20 mouse cellular contexts compared by ENCODE assay signal in genomic region chr3:14968345-14968744, GRCm38 (mm10).
"Had no signal": no experiment of that assay in that cellular context is flagged by ENCODE, and none has a peak within 500 bp of the region (broad histone marks: within the 10 kb centered on the region; RNA-seq: fewer than 3 reads in every experiment).

No protein-coding gene starts in this region.

- H3K4me1 ChIP-seq: limb, embryonic 10.5 days had no signal

- DNase-seq: kidney, adult 11 months; kidney, adult 8-10 months; kidney, postnatal 14 days; kidney, postnatal 4 days; liver; lung, adult 18-20 months; lung, postnatal 10 days; lung, postnatal 36 days; midbrain, embryonic 14.5 days; right cerebral cortex, adult 18-20 months; right cerebral cortex, postnatal 14 days; right cerebral cortex, postnatal 4 days; thymus, adult 2 months; thymus, postnatal 25 days had no signal

- ATAC-seq: liver, embryonic 12.5 days had no signal

- H3K36me3 ChIP-seq: limb, embryonic 10.5 days; limb, embryonic 13.5 days; liver, embryonic 12.5 days; liver, embryonic 15.5 days; lung, embryonic 15.5 days had no signal

- H3K4me2 ChIP-seq: limb, embryonic 13.5 days; liver, embryonic 12.5 days; liver, embryonic 15.5 days; lung, embryonic 15.5 days; midbrain, embryonic 11.5 days had no signal

- H3K9ac ChIP-seq: limb, embryonic 13.5 days; liver, embryonic 12.5 days; liver, embryonic 15.5 days; lung, embryonic 15.5 days had no signal

- H3K27me3 ChIP-seq: limb, embryonic 13.5 days; liver, embryonic 12.5 days; liver, embryonic 15.5 days; lung, embryonic 15.5 days had no signal

- H3K4me3 ChIP-seq: limb, embryonic 10.5 days; limb, embryonic 13.5 days; liver, embryonic 12.5 days; liver, embryonic 15.5 days; lung, embryonic 15.5 days had no signal

- H3K27ac ChIP-seq: limb, embryonic 10.5 days; limb, embryonic 13.5 days; liver, embryonic 12.5 days; liver, embryonic 15.5 days; lung, embryonic 15.5 days had no signal

- H3K9me3 ChIP-seq: limb, embryonic 10.5 days; limb, embryonic 13.5 days; liver, embryonic 12.5 days; liver, embryonic 15.5 days; lung, embryonic 15.5 days had no signal
